Mouse (Mus musculus): ENCODE data around the gene Pip5k1b. TPM values are rescaled to one million over a fixed set of nuclear protein-coding genes. Genes with fewer than 3 reads are reported as not detected.

Gene Pip5k1b
- total and polyA plus RNA-seq, 3 experiments: 4.3 to 18.7 (median 14.2) TPM

GRCm38 (mm10) chr19:24307271-24308221 is 248.1 kb downstream of the Pip5k1b start:
- peak; percentile 61 for DNase-seq

- DNase-seq: no peak
These were observed 249.3 kb downstream of the Pip5k1b start for GRCm38 (mm10) chr19:24306351-24306750.

- no peak for DNase-seq
These were observed 253.5 kb downstream of the Pip5k1b start for GRCm38 (mm10) chr19:24302198-24302597.

- no peak for DNase-seq
These were observed 253.9 kb downstream of the Pip5k1b start for GRCm38 (mm10) chr19:24301768-24302148.

- peak; percentile 76 for DNase-seq
These were observed 254.5 kb downstream of the Pip5k1b start for GRCm38 (mm10) chr19:24300994-24301767.

DNA sequence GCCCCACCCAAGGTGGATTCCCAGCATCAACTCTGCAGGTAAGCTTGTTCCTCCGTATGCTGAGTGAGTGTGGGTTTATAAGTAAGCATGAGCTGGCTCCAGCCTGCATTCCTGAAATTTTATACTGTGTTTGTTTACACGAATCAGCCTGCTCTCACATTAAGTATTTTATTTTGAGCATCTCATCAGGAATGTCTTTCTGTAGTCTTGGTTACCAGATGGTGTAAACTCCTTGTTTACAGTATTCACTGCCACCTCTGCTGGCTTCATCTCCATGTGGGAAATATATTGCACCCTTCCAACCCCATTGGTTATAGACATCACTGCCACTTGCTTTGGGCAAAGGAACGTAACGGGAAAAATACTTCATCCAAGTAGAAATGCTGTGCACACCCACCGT is 262.1 kb downstream of the Pip5k1b start:
- no peak for DNase-seq

- peak; percentile 79 for DNase-seq
These were observed 271.5 kb downstream of the Pip5k1b start for GRCm38 (mm10) chr19:24284187-24284586.

DNA sequence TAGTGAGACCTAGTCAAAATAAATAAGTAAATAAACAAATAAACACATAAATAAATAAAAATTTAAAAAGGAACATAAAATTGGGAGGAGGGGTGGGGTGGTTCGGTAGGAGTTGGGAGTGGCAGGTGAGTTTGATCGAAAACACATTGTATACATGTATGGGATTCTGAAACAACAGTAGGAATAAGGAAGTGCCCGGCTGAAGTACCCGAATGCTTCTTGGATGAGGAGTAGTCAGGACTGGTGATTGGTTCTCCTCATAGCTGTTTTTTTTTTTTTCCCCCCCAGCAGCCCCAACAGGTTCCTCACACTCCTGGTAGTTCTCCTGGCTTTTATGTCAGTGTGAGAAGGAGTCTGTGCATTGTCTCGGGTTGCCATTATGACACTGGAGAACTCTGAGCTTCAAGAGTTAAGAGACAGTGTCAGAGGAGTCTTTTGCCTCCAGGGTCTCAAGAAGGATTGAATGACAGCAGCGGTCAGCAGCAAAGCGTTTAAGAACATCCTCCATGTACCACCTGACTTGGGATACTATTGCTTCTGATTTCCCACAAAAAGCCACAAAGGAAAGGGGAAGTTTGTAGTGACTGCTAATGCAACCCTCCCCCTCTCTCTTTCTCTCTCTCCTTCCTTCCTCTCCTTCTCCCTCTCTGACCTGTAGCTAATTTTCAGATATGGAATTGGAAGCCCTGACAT is 274.2 kb downstream of the Pip5k1b start:
- no peak for DNase-seq

DNA sequence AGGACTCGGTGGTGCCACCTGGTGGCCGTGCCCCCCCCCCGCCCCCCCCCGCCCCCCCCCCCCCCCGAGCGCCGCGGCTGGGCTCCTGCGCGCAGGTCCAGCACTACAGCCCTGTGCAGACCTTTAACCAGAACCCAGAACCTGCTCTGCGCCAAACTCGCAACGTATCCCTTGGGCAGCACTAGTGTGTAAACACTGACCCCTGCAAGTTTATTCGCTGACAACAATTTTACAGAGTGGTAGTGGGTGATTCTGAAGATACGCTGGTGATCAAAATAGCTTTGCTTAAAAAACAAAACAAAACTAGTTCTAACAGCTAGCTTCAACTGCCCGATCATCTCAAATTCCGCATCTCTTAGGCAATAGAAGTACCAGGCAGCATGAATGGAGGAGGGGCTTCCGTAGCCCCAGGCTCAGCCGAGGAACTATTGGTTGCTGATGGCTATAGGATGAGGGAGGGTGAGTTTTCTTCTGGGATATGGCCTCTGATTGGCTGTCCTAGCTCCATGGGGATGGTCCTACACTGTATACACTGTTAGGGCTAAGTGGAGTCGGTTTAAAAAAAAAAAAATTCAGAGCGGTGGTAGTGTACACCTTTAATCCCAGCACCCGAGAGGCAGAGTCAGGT is 275.0 kb downstream of the Pip5k1b start, which contains the start of gene Fxn:
Gene Fxn (minus strand): TSS at position 5 of the 628 bp plus-strand sequence.
- DNase-seq: no peak

- peak; percentile 90 for DNase-seq
These were observed 275.7 kb downstream of the Pip5k1b start for GRCm38 (mm10) chr19:24279706-24280600.

DNA sequence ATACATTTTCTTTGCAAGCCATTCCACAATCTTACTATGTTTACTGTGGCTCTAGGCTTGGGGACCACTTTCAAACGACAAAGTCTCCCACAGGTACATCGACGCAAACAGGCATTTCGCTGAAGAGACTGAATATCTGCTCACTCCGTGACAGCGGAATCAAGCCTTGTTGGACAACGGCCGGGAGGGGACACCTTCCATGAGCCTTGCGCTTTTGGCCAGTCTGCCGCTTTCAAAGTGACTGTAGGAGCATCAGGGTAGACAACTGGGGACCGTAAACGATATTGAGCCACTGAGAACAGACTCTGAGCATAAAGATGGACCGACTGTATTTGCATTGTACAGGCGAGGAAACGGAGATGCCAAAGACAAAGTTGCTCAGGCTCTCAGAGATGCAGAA is 276.8 kb downstream of the Pip5k1b start:
- no peak for DNase-seq

DNA sequence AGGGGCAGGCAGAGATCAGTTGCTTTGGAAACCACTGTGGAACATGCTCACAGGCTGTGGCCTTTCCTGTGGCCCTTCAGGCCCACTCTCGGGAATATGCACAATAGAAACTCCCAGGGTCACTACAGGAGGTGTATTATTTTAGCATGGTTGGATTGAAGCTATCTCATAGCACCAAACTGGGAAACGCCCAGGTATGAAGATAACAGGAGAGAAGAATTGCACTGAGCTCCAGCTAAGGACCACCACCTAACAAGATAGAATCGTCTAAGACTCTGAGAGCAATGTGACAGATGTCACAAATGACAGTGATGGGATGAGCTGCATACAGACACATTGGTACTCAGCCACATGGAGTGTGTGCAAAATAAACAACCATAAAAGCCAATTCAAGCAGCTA is 281.4 kb downstream of the Pip5k1b start:
- DNase-seq: no peak

DNA sequence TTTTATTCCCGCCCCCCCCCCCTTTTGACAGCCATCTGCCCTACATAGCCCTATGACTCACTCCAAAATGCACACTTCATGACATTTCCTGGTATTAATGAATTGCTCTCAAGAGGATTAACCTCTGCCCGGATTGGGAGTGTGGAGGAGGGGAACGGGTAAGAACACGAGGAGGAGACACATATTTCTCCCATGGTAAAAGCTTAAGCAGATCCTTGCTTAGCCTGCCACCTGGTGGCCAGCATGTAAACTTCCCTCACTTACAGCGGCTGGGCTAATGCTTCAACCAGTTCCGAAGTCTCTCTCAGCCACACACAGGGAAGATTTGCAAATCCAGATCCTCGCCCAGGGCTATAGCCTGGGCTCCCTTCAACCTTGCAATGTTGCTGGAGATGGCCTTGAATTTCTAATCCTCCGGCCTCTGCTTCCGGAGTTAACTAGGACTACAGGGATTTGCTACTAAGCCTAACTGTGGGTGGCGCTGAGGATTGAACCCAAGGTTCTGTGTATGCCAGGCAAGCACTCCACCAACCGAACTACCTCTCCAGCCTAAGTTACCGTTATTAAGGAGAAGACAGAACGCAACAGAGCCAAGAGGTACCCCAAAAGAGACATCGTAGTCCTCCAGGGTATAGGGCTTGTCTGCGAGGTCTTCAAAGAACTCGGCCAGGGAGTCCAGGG is 283.8 kb downstream of the Pip5k1b start:
- DNase-seq: peak; percentile 84

- peak; percentile 72 for DNase-seq
These were observed 284.3 kb downstream of the Pip5k1b start for GRCm38 (mm10) chr19:24271326-24271725.

GRCm38 (mm10) chr19:24268531-24268930 is 287.1 kb downstream of the Pip5k1b start:
- DNase-seq: no peak

GRCm38 (mm10) chr19:24266046-24266830 is 289.4 kb downstream of the Pip5k1b start:
- no peak for DNase-seq

DNA sequence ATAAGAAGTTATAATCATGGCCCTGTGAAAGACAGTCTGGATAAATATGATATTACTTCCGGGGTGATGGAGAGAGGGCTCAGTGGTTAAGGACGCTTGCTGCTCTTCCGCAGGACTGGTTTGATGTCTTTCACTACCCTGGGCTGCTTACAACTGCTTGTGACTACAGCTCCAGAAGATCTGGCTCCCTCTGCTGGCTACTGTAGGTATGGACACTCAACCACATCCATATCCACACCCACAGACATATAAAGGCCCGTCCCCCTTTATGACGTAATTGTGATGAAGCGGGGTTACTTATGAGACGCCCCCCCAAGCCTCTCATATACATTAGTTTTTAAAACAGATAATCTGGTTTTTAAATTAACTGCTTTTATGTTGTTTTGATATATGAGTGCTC is 290.7 kb downstream of the Pip5k1b start:
- DNase-seq: peak; percentile 74

- no peak for DNase-seq
These were observed 292.9 kb downstream of the Pip5k1b start for GRCm38 (mm10) chr19:24262736-24263135.

All from adrenal gland, adult 2 months (tissue).